Mouse (Mus musculus) limb, embryonic 12.5 days (tissue): ENCODE data around the gene Ints1. TPM values are rescaled to one million over a fixed set of nuclear protein-coding genes. Genes with fewer than 3 reads are reported as not detected.

Source experiments
- ATAC-seq: fragments of 200-750 bp; cut with Nextera tagmentation; 2 replicates; pipeline ENCODE4 v1.8.0; 2017; ENCODE audit warnings: low read depth, moderate TSS enrichment; ENCODE audit not compliant: insufficient number of reproducible peaks, insufficient read depth, low FRiP score, low TSS enrichment
- H3K27ac ChIP-seq: fragments of 300-500 bp; sonication (generic); 2 replicates; pipeline ENCODE4 v1.5.1; 2016; ENCODE audit warnings: mild to moderate bottlenecking, moderate library complexity
- H3K27me3 ChIP-seq: fragments of 300-500 bp; sonication (generic); 2 replicates; pipeline ENCODE4 v1.6.1; 2016; ENCODE audit warnings: mild to moderate bottlenecking, moderate library complexity
- H3K36me3 ChIP-seq: fragments of 300-500 bp; sonication (generic); 2 replicates; pipeline ENCODE4 v1.6.1; 2016; ENCODE audit warnings: mild to moderate bottlenecking, moderate library complexity
- H3K4me1 ChIP-seq: fragments of 300-500 bp; sonication (generic); replicated peaks from 2 replicates; pipeline ENCODE4 v1.6.1; 2016
- H3K4me2 ChIP-seq: fragments of 300-500 bp; sonication (generic); 2 replicates; pipeline ENCODE4 v1.6.1; 2016; ENCODE audit warnings: mild to moderate bottlenecking, moderate library complexity
- H3K4me3 ChIP-seq: fragments of 300-500 bp; sonication (generic); replicated peaks from 2 replicates; pipeline ENCODE4 v1.5.1; 2016; ENCODE audit warnings: mild to moderate bottlenecking
- H3K9ac ChIP-seq: fragments of 300-500 bp; sonication (generic); replicated peaks from 2 replicates; pipeline ENCODE4 v1.6.1; 2016; ENCODE audit warnings: mild to moderate bottlenecking, moderate library complexity
- H3K9me3 ChIP-seq: fragments of 300-500 bp; sonication (generic); 2 replicates; pipeline ENCODE4 v1.6.1; 2016; ENCODE audit warnings: mild to moderate bottlenecking, moderate library complexity
- WGBS: fragments of 180-500 bp; shearing (Covaris S2); methylation state at CpG from one replicate; pipeline ENCODE4 v1.1.7; 2016; 5-methylcytosine and 5-hydroxymethylcytosine counted together
- microRNA-seq: library from miRNA; unstranded; fragments of <30 nt; microRNA quantifications from one replicate; pipeline ENCODE4, GENCODE M21; 2017
- polyA plus RNA-seq: library from polyadenylated mRNA; unstranded; fragments of >200 nt; fragmentation: Nextera tagmentation; extraction: Ambion mirVana; gene quantifications from 2 replicates; pipeline ENCODE4 v1.2.1, GENCODE M21; 2016

The Ints1 gene
- polyA plus RNA-seq, 1 experiment from 2014 or later = 32.8 TPM

DNA sequence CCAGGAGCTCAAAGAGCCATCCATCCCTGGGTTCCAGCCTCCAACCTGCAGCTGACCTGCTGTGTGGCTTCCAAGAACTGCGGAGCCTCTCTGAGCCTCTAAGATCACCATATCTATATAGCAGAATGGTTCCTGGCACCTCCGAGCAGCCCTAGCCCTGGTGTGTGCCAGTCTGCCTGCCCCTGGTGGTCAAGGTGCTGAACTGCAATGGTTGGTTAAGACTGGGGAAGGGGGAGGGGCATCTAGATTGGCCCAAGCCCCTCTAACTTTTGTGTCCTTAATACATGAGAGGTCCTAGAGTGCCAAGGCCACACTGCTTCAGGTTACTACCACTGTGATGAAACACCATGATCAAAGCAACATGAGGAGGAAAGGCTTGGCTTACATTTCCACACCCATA lies 72.6 kb downstream of the Ints1 start:
- Histone ChIP-seq H3K27ac (no peak overlapping the region), H3K9ac (no peak overlapping the region), H3K36me3 (peaks cover 18% of the 10 kb centered on the region), H3K4me1 (no peaks in the 10 kb centered on the region), H3K27me3 (no peaks in the 10 kb centered on the region), H3K4me3 (no peak overlapping the region), H3K9me3 (peaks cover 4% of the 10 kb centered on the region; the same call in 1 of the 2 replicates), H3K4me2 (no peak overlapping the region)
- ATAC-seq = no peak
- 54% methylated on average over 2 of the region's 2 CpGs for WGBS

DNA sequence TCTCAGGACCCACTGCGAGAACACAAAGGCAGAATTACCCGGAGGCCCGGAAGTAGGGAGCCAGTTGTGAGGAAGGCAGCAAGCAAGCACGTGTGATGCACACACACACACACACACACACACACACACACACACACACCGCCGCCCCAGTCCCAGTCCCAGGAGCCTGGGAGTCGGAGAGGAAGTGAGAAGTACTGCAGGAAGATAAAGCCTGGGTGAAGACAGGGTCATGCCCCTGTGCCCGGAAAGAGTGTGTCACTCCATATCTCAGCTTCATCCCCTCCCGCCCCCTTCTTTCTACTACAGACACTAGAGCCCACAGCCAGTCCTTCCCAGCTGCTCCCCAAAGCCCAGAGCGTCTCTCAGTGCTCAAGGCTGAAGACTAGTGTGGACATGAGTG lies 73.2 kb downstream of the Ints1 start:
- Histone ChIP-seq H3K27ac (no peak overlapping the region), H3K36me3 (peaks cover 12% of the 10 kb centered on the region), H3K27me3 (no peaks in the 10 kb centered on the region; the same call in 1 of the 2 replicates), H3K9ac (no peak overlapping the region), H3K4me2 (no peak overlapping the region), H3K4me3 (no peak overlapping the region), H3K9me3 (peaks cover 4% of the 10 kb centered on the region; the same call in 1 of the 2 replicates), H3K4me1 (no peaks in the 10 kb centered on the region)
- no peak for ATAC-seq
- 69% methylated on average over 10 of the region's 10 CpGs for whole genome bisulfite sequencing

Small RNA genes within 50 kb of the gene (microRNA-seq; reads per million reads assigned to microRNA genes)
- not detected for gene Mir7037

Other genes with a start within 250 kb of the Ints1 start
- 0.11 and 0.23 TPM in 2 replicates for gene Uncx, start 232.2 kb downstream of the Ints1 start, polyA plus RNA-seq
- gene Micall2, start 39.3 kb downstream of the Ints1 start, polyA plus RNA-seq = 6.5 and 6.8 TPM in 2 replicates
- 7.0 and 8.3 TPM in 2 replicates for gene Mafk, start 15.8 kb upstream of the Ints1 start, polyA plus RNA-seq
- 0.79 and 1.0 TPM in 2 replicates for gene Tmem184a, start 44.2 kb upstream of the Ints1 start, polyA plus RNA-seq
- 0.51 TPM in 1 of 2 replicates, not detected in the other for gene Gm26938, start 50.7 kb upstream of the Ints1 start, polyA plus RNA-seq
- 71.4 and 71.8 TPM in 2 replicates for gene Psmg3, start 51.2 kb upstream of the Ints1 start, polyA plus RNA-seq
- gene Elfn1, start 132.3 kb upstream of the Ints1 start, polyA plus RNA-seq = 0.28 and 0.35 TPM in 2 replicates